Mouse (Mus musculus): ENCODE data around the gene Sh3bgrl2. TPM values are rescaled to one million over a fixed set of nuclear protein-coding genes. Genes with fewer than 3 reads are reported as not detected.

Gene Sh3bgrl2
- polyA plus RNA-seq, 1 experiment from 2014 or later = 5.2 TPM

- DNase-seq (ENCODE audit: low spot score) = no peak
Measured at GRCm38 (mm10) chr9:83663981-83664897, 116.1 kb downstream of the Sh3bgrl2 start.

- DNase-seq (ENCODE audit: low spot score) = no peak
Measured at GRCm38 (mm10) chr9:83664951-83665350, 116.8 kb downstream of the Sh3bgrl2 start.

- no peak for DNase-seq (ENCODE audit: low spot score)
Measured at GRCm38 (mm10) chr9:83667031-83667430, 118.9 kb downstream of the Sh3bgrl2 start.

DNA sequence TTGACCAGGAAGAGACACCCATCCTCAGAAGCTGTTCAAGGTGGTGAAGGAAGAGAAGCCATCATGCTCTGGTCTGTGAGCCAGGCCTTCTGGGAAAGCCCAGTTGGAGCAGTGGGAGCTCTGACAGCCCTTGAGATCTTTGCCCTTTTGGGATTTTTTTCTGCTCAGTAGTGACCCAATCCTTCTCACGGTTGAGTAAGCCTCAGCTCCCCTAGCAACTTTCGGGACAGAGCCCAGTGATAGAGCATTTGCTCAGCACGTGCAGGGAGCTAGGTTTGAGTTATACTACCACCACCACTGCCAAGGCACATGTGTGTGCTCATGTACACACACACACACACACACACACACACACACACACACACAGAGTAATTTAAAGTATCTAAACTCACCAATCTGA lies 131.5 kb downstream of the Sh3bgrl2 start:
- DNase-seq (ENCODE audit: low spot score) = no peak

DNA sequence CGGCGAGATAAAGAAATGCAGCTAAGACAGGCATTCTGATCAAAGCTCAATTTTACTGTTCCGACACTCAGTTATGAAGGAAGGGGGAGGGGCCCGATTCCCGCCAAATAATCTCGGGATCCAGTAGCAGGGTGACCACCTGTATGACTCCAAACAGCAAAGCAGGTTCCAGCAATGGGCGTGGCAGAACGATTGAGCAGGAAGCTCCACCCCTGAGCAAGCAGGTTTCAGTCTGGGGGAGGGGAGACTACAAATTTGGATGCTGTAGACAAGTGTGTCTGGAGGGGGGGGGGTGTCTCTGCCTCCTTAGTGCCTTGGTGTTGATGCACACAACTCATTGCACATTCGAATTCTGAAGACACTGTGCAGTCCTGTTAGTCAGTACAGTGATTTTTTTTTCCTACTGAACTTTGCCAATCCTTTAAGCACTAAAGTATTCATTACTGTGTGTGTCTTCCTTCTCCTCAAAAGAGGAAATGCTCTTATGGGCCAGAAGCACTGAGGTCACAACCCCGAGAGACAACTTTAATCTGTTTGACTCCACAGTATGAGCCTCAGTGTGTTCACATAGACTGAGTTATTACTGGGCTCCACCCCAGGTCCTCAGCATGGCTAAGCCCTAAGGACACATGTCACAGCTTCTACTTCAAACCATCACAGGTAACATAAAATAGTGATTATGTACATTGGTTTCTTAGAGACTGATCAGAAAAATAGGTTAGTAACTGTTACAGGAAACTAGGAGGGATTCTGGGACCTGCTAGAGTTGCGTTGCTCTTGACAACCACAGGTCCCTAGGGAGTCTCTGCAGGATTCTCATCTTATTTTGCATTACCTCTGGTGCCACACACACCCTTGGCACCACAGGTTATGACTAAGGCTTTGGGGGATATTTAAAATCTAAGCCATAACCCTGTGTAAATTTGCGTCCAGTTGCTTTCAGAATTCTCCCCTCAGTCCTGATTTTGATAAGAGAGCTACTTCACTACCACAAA lies 133.8 kb downstream of the Sh3bgrl2 start:
- DNase-seq (ENCODE audit: low spot score) = no peak

GRCm38 (mm10) chr9:83686511-83687100 lies 138.5 kb downstream of the Sh3bgrl2 start:
- no peak for DNase-seq (ENCODE audit: low spot score)

GRCm38 (mm10) chr9:83687904-83688303 lies 139.8 kb downstream of the Sh3bgrl2 start:
- DNase-seq (ENCODE audit: low spot score) = no peak

Other genes starting within 250 kb of the Sh3bgrl2 start
- gene Lca5, start 107.2 kb upstream of the Sh3bgrl2 start, polyA plus RNA-seq (2015; fragmentation: Nextera tagmentation; extraction: Ambion mirVana) = 8.3 and 9.8 TPM in 2 replicates

Data from thymus, postnatal 0 days (tissue).